Mouse (Mus musculus) urinary bladder, postnatal 4 days (tissue): ENCODE results near the gene Sec14l1.

Source experiments
- DNase-seq, 2 experiments: peaks; one replicate each; pipeline ENCODE4 v3.0.0; 2021 to 2022; ENCODE audit warnings: low spot score in 2 of 2

Sec14l1 gene

DNA sequence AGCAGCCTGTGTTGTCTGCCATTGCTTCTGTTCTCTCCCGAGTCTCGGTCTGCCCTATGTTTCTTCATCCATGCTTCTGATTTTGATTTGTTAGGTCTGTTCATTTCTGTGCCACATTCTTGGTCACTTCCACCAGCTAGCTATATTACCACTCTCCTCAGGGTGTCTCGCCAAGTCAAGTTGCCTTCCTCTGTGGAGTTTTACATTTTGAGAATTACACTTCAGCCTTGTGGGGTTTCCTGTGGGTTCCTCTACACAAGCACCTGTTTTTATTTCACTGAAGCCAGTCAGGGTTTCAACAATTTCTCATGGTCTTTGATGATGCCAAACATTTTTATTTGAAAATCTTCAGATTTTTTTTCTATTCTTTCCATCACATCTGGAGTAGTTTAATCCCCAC is 67.8 kb downstream of the Sec14l1 start:
- no peak for DNase-seq

- no peak for DNase-seq
Measured at GRCm38 (mm10) chr11:117183299-117183698, 68.3 kb downstream of the Sec14l1 start.

- DNase-seq: no peak
Measured at GRCm38 (mm10) chr11:117183841-117184240, 68.9 kb downstream of the Sec14l1 start.

- DNase-seq: no peak
Measured at GRCm38 (mm10) chr11:117185076-117185933, 70.3 kb downstream of the Sec14l1 start.

DNA sequence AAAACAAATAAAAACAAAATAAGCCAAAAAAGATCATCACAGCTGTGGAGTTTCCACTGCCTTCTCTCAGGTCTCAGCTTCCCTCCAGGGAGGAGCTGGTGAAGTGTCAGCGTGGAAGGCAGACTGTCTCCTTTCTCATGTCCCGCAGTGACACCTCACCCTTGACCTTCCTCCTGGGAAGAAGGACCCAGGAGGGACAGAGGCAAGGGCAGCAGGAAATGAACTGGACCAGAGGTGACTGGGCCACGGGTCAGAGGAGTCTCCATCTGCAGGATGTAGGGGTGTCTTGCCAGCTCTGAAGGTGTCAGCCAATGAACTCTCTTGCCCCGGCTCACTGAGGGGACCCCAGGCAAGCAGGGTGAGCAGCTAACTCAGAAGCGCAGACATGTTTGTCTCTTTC is 76.6 kb downstream of the Sec14l1 start:
- DNase-seq: no peak

DNA sequence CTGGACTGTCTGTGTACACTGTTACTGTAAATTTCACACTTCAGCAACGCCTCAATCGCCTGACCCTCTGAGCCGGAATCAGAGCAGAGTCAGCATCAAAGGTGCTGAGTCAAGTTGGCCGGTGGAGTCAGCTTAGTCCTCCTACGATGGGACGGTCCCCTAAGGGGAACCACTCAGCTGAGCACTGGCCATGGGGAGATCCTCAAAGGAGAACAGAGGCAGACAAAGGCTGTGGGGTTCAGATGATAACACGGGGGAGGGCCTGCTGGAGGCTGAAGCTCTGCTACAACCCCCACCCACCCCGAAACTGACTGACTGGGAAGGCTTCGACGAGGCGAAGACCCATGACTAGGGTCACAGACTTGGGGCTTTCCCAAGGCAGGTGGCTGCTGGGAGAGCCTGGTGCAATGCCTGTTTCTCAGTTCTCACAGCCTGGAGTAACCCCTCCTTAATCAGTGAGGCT is 79.5 kb downstream of the Sec14l1 start:
- no peak for DNase-seq

- DNase-seq: no peak
Measured at GRCm38 (mm10) chr11:117195616-117196015, 80.6 kb downstream of the Sec14l1 start.

DNA sequence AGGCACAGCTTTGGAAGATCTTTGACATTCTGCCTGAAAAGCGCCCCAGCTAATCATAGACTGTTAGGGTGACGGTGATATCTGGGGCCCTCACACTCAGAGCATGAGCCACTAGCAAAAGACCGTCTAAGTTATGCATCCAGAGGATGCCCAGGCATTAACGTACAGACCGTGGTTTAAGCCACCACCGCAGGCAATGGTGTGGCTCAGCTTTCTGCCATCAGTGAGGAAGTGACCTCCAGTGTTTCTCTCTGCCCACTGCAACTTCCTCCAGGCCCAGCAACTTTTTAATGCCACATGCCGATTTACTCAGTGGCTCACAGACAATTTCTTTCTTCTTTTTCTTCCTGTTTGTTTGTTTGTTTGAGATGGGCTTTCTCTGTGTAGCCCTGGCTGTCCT is 81.7 kb downstream of the Sec14l1 start:
- DNase-seq: no peak

DNA sequence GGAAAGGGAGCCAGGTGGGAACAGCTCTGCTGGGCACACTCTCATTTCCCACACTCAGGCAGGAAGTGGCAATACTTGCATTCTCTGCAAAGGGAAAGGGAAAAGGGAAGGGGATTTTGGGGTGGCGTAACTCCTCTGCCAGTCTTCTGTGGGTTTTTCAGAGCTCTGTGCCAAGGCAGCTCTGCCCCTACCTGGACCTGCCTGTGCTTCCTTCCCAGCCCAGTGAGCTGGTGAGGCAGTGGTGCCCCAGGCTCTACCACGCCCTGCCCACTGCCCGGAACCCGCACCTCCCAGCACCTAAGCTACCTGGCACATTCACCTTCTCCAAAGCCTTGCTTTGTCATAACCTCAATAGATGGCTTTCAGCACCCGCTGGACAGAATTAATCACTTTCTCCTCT is 83.2 kb downstream of the Sec14l1 start:
- no peak for DNase-seq

- peak in 1 of 2 experiments; percentile 47 for DNase-seq
Measured at GRCm38 (mm10) chr11:117199282-117200175, 84.6 kb downstream of the Sec14l1 start, which contains the start of gene Sept9. Gene Sept9, plus strand, starts transcription at chr11:117199661.

GRCm38 (mm10) chr11:117201846-117202245 is 86.9 kb downstream of the Sec14l1 start:
- DNase-seq: no peak

DNA sequence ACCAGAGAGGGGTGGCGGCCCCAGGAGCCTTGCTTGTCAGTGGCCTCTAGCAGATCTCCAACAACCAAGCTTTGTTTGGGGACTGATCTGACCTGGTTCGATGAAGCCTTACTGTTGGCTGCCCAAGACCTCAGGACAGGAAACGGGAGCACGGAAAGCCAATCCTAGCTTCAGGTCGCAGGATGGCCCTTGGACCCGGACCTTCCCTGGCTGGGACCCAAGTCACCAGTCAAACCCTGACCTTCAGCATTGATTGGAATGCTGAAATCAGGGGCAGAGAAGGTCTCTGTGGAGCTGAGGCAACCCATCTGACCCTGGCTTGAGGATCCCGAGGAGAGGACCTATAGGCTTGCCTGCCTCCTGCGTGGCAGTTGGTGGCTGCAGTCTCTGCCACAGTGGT is 89.6 kb downstream of the Sec14l1 start:
- no peak for DNase-seq

DNA sequence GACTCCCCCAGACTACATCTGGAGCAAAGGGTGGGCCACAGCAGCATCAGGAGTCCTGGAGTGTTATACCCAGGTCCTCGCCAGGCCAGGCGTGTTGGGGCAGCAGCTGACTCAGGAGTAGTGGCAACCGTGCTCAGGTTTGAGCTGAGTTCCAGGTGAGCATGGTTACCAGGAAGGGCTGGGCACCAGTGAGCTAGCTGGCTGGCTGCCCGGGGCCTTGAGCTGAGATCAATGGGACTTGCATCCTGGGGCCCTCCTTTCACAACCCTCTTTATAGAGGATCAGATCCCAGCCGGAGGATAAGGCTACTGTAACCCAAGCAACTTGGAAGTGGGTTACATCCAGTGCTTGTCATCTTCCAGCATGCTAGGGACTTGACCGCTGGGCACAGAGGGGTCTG is 90.1 kb downstream of the Sec14l1 start:
- no peak for DNase-seq

- no peak for DNase-seq
Measured at GRCm38 (mm10) chr11:117205447-117205846, 90.5 kb downstream of the Sec14l1 start.

- DNase-seq: no peak
Measured at GRCm38 (mm10) chr11:117207436-117207835, 92.5 kb downstream of the Sec14l1 start.

DNA sequence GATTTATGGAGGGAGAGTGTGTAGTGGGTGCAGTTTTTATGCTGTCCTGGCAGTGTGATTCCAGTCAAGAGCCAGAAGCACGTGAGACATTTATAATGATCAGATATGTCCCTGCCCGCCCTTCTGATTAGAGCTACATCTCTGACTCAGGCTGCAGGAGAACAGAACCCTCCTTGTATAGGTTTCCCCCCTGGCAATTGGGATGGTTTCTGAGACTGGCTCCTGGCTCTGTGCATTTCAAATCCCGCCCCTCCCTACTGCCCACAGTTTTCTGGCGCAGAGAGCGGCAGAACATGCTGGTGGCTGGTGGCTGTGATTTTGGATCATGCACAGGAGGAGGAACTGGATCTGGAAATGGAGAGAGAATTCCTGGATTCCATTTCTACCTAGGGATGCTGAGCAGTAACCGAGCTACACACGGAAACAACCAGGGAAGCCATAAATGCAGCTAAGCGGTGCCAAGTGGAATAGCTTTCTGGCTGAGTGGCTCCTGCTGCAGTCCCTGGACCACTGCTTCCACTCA is 93.2 kb downstream of the Sec14l1 start:
- DNase-seq: no peak
